Mouse (Mus musculus): Measurements from ENCODE around the gene Pfdn5.

DNA sequence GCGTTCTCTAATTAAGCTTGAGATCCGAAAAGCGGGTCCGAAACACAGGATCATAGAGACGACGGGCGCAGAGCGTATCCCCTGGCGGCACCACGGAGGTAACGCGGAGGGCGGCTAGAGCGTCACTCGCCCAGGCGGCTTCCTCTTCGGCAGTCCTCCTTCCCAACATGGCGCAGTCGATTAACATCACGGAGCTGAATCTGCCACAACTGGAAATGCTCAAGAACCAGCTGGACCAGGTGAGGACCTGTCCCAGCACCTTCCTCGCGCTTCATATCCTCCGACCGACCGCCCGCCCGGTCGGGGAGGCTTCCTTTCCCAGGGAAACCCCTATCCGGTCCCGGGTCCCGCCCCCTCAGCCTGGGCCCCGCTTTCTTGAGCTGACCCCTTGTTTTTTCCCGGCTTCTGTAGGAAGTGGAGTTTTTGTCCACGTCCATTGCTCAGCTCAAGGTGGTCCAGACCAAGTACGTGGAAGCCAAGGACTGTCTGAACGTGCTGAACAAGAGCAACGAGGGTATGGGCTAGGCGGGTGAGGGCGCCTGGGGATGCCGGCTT, at the start of gene Pfdn5:
- 0 out of 2 replicates have a peak, but pooled peaks have one; percentile 25 for TF ChIP-seq CTCF (IDR thresholded peaks at IDR 0.05; ENCODE audit: extremely low read depth, insufficient read depth, insufficient read length, insufficient replicate concordance)
- TF ChIP-seq POLR2A (IDR thresholded peaks at IDR 0.05; ENCODE audit: low read depth, low read length) = peak; percentile 31; the same call in 1 of the 2 replicates
